Mouse (Mus musculus): ENCODE measurements around the gene Grin2d. TPM values are rescaled to one million over a fixed set of nuclear protein-coding genes. Genes with fewer than 3 reads are reported as not detected.
"Not testable (repeated sequence)": the region's sequence is repeated elsewhere in the genome, so short reads cannot be mapped to it uniquely, and the experiment has no call there.

Grin2d gene
- polyA plus RNA-seq (2015; fragmentation: Nextera tagmentation; extraction: Ambion mirVana) = 0.67 and 0.79 TPM in 2 replicates

GRCm38 (mm10) chr7:45878278-45878677, at the start of gene Grin2d:
Gene Grin2d (minus strand): TSS chr7:45878378.
- not testable (repeated sequence) for H3K4me2 ChIP-seq (replicated peaks); H3K9me3 ChIP-seq (replicated peaks); H3K9ac ChIP-seq; H3K4me3 ChIP-seq (replicated peaks); H3K27ac ChIP-seq (replicated peaks); H3K27me3 ChIP-seq; ATAC-seq (ENCODE audit: insufficient number of reproducible peaks, low FRiP score, low TSS enrichment, low read depth)
- Histone ChIP-seq H3K36me3 (peaks cover 92% of the 10 kb centered on the region), H3K4me1 (peaks cover 17% of the 10 kb centered on the region)
- 93% methylated on average over 1 of the region's 1 CpGs for WGBS

- peak overlapping the region; percentile 69 for H3K4me2 ChIP-seq (replicated peaks)
- H3K9ac ChIP-seq = no peak overlapping the region
- no peaks in the 10 kb centered on the region for H3K9me3 ChIP-seq (replicated peaks)
- peak overlapping the region; percentile 50 for H3K4me3 ChIP-seq (replicated peaks)
- H3K27ac ChIP-seq (replicated peaks) = peak overlapping the region; percentile 98
- H3K36me3 ChIP-seq = no peaks in the 10 kb centered on the region
- peaks cover 8% of the 10 kb centered on the region for H3K27me3 ChIP-seq
- peaks cover 45% of the 10 kb centered on the region for H3K4me1 ChIP-seq
- ATAC-seq (ENCODE audit: insufficient number of reproducible peaks, low FRiP score, low TSS enrichment, low read depth) = no peak
- 21% methylated on average over 14 of the region's 14 CpGs for WGBS
Observed at GRCm38 (mm10) chr7:45924429-45924816, 46.2 kb upstream of the Grin2d start.

GRCm38 (mm10) chr7:45923762-45924428, 45.7 kb upstream of the Grin2d start, which contains the start of gene Ccdc114:
Gene Ccdc114 (plus strand): TSS chr7:45924072.
- no peak within 1 kb of the TSS for H3K9ac ChIP-seq
- H3K9me3 ChIP-seq (replicated peaks) = no peaks in the 10 kb centered on the region
- 8% methylated on average over 24 of the region's 24 CpGs for WGBS

GRCm38 (mm10) chr7:45922928-45923761, 45.0 kb upstream of the Grin2d start:
- ATAC-seq (ENCODE audit: insufficient number of reproducible peaks, low FRiP score, low TSS enrichment, low read depth) = peak; percentile 89
- Histone ChIP-seq H3K4me1 (peaks cover 52% of the 10 kb centered on the region), H3K4me3 (replicated peaks) (peak overlapping the region; percentile 50), H3K36me3 (0 out of 2 replicates have a peak, but pooled peaks cover 2% of the 10 kb centered on the region), H3K9ac (no peak overlapping the region), H3K27ac (replicated peaks) (peak overlapping the region; percentile 98), H3K27me3 (peaks cover 6% of the 10 kb centered on the region), H3K9me3 (replicated peaks) (no peaks in the 10 kb centered on the region), H3K4me2 (replicated peaks) (peak overlapping the region; percentile 69)
- under 1% methylated on average over 37 of the region's 37 CpGs for WGBS

More at GRCm38 (mm10) chr7:45923762-45924428, 45.7 kb upstream of the Grin2d start, which contains the start of gene Ccdc114:
- Histone ChIP-seq H3K4me3 (replicated peaks) (peak within 1 kb of the TSS; percentile 50), H3K4me2 (replicated peaks) (peak within 1 kb of the TSS; percentile 69), H3K36me3 (no peaks in the 10 kb centered on the region), H3K27me3 (peaks cover 8% of the 10 kb centered on the region), H3K27ac (replicated peaks) (peak within 1 kb of the TSS; percentile 98), H3K4me1 (peaks cover 47% of the 10 kb centered on the region)
- peak; percentile 12; the same call in 1 of the 2 replicates for ATAC-seq (ENCODE audit: insufficient number of reproducible peaks, low FRiP score, low TSS enrichment, low read depth)

GRCm38 (mm10) chr7:45921950-45922600, 43.9 kb upstream of the Grin2d start:
- H3K9me3 ChIP-seq (replicated peaks) = no peaks in the 10 kb centered on the region
- peaks cover 62% of the 10 kb centered on the region for H3K4me1 ChIP-seq
- H3K27me3 ChIP-seq = no peaks in the 10 kb centered on the region
- WGBS = 68% methylated on average over 12 of the region's 12 CpGs
- ATAC-seq (ENCODE audit: insufficient number of reproducible peaks, low FRiP score, low TSS enrichment, low read depth) = no peak
- H3K27ac ChIP-seq (replicated peaks) = peak overlapping the region; percentile 98
- peak overlapping the region; percentile 50 for H3K4me3 ChIP-seq (replicated peaks)
- no peak overlapping the region for H3K9ac ChIP-seq
- H3K36me3 ChIP-seq = 0 out of 2 replicates have a peak, but pooled peaks cover 5% of the 10 kb centered on the region
- peak overlapping the region; percentile 69 for H3K4me2 ChIP-seq (replicated peaks)

GRCm38 (mm10) chr7:45921242-45921621, 43.1 kb upstream of the Grin2d start, which contains the start of gene Emp3:
Gene Emp3 (minus strand): TSS chr7:45921404.
- Histone ChIP-seq H3K9ac (peak within 1 kb of the TSS; percentile 49), H3K4me3 (replicated peaks) (peak within 1 kb of the TSS; percentile 56), H3K4me2 (replicated peaks) (peak within 1 kb of the TSS; percentile 71), H3K27ac (replicated peaks) (peak within 1 kb of the TSS; percentile 98), H3K4me1 (peaks cover 70% of the 10 kb centered on the region), H3K27me3 (no peaks in the 10 kb centered on the region), H3K9me3 (replicated peaks) (no peaks in the 10 kb centered on the region), H3K36me3 (0 out of 2 replicates have a peak, but pooled peaks cover 5% of the 10 kb centered on the region)
- WGBS = 10% methylated on average over 9 of the region's 9 CpGs
- peak; percentile 41 for ATAC-seq (ENCODE audit: insufficient number of reproducible peaks, low FRiP score, low TSS enrichment, low read depth)

GRCm38 (mm10) chr7:45920583-45921241, 42.5 kb upstream of the Grin2d start:
- peak; percentile 2; the same call in 1 of the 2 replicates for ATAC-seq (ENCODE audit: insufficient number of reproducible peaks, low FRiP score, low TSS enrichment, low read depth)
- Histone ChIP-seq H3K4me3 (replicated peaks) (peak overlapping the region; percentile 56), H3K9ac (peak overlapping the region; percentile 49), H3K4me1 (peaks cover 75% of the 10 kb centered on the region), H3K4me2 (replicated peaks) (peak overlapping the region; percentile 71), H3K9me3 (replicated peaks) (no peaks in the 10 kb centered on the region), H3K27me3 (no peaks in the 10 kb centered on the region), H3K27ac (replicated peaks) (peak overlapping the region; percentile 98), H3K36me3 (0 out of 2 replicates have a peak, but pooled peaks cover 5% of the 10 kb centered on the region)
- WGBS = 15% methylated on average over 9 of the region's 9 CpGs

- H3K27ac ChIP-seq (replicated peaks) = peak overlapping the region; percentile 98
- peaks cover 82% of the 10 kb centered on the region for H3K4me1 ChIP-seq
- peak overlapping the region; percentile 49; the same call in 1 of the 2 replicates for H3K9ac ChIP-seq
- WGBS = 61% methylated on average over 4 of the region's 4 CpGs
- H3K36me3 ChIP-seq = 0 out of 2 replicates have a peak, but pooled peaks cover 5% of the 10 kb centered on the region
- ATAC-seq (ENCODE audit: insufficient number of reproducible peaks, low FRiP score, low TSS enrichment, low read depth) = no peak
- H3K4me3 ChIP-seq (replicated peaks) = peak overlapping the region; percentile 56
- H3K4me2 ChIP-seq (replicated peaks) = peak overlapping the region; percentile 71
- H3K9me3 ChIP-seq (replicated peaks) = no peaks in the 10 kb centered on the region
- no peaks in the 10 kb centered on the region for H3K27me3 ChIP-seq
Observed at GRCm38 (mm10) chr7:45919761-45920160, 41.6 kb upstream of the Grin2d start.

- Histone ChIP-seq H3K4me3 (replicated peaks) (peak overlapping the region; percentile 56), H3K4me1 (peaks cover 81% of the 10 kb centered on the region), H3K27ac (replicated peaks) (peak overlapping the region; percentile 98), H3K9me3 (replicated peaks) (no peaks in the 10 kb centered on the region), H3K9ac (peak overlapping the region; percentile 49; the same call in 1 of the 2 replicates), H3K36me3 (0 out of 2 replicates have a peak, but pooled peaks cover 5% of the 10 kb centered on the region), H3K4me2 (replicated peaks) (peak overlapping the region; percentile 71), H3K27me3 (no peaks in the 10 kb centered on the region)
- 67% methylated on average over 14 of the region's 14 CpGs for WGBS
- ATAC-seq (ENCODE audit: insufficient number of reproducible peaks, low FRiP score, low TSS enrichment, low read depth) = no peak
Observed at GRCm38 (mm10) chr7:45919083-45919671, 41.0 kb upstream of the Grin2d start.

- H3K4me2 ChIP-seq (replicated peaks) = peak overlapping the region; percentile 55
- WGBS = 83% methylated on average over 15 of the region's 15 CpGs
- H3K9me3 ChIP-seq (replicated peaks) = no peaks in the 10 kb centered on the region
Observed at GRCm38 (mm10) chr7:45917926-45918325, 39.7 kb upstream of the Grin2d start.

More at GRCm38 (mm10) chr7:45917926-45918325, 39.7 kb upstream of the Grin2d start:
- no peak overlapping the region for H3K4me3 ChIP-seq (replicated peaks)
- H3K9ac ChIP-seq = 0 out of 2 replicates have a peak overlapping the region, but pooled peaks have one; percentile 12
- H3K27ac ChIP-seq (replicated peaks) = peak overlapping the region; percentile 95
- H3K36me3 ChIP-seq = 0 out of 2 replicates have a peak, but pooled peaks cover 5% of the 10 kb centered on the region
- H3K27me3 ChIP-seq = no peaks in the 10 kb centered on the region
- ATAC-seq (ENCODE audit: insufficient number of reproducible peaks, low FRiP score, low TSS enrichment, low read depth) = no peak
- peaks cover 77% of the 10 kb centered on the region for H3K4me1 ChIP-seq

Data from embryonic facial prominence, embryonic 15.5 days (tissue).